Mouse (Mus musculus) pancreas, adult 10 weeks (tissue): Measurements from ENCODE around the gene Olfr1446. TPM values are rescaled to one million over a fixed set of nuclear protein-coding genes. Genes with fewer than 3 reads are reported as not detected.

Experiments
- polyA plus RNA-seq: library from polyadenylated mRNA; stranded (reverse); fragments of 350-450 nt; fragmentation: Illumina TruSeq; extraction: RNeasy Lipid Tissue Mini Kit (QIAGEN cat#74804); gene quantifications from one replicate; pipeline ENCODE4 v1.2.3, GENCODE M21; 2015; ENCODE audit warnings: low read depth, low replicate concordance; ENCODE audit not compliant: insufficient read depth

Olfr1446 gene
- not detected for polyA plus RNA-seq

DNA sequence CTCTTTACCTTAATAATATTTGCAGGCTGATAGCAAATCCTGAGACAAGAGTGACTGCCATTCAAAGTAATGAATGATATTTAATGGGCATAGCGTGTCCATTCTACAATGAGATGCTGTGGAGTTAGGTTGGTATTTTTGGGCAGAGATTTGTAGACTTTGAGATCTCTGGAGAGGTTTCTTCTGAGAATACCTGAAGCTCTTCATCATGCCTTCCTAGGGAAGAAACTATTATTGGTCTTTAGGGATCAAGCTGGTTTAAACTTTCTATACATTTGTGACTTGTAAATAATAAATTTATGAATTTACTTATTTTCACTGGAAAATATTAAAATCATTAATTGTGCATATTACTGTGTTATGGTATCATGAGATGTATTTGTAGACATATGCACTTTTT is at the start of gene Olfr1446:
TSS of gene Olfr1446 (minus strand) at position 101 of the 400 bp plus-strand sequence.

DNA sequence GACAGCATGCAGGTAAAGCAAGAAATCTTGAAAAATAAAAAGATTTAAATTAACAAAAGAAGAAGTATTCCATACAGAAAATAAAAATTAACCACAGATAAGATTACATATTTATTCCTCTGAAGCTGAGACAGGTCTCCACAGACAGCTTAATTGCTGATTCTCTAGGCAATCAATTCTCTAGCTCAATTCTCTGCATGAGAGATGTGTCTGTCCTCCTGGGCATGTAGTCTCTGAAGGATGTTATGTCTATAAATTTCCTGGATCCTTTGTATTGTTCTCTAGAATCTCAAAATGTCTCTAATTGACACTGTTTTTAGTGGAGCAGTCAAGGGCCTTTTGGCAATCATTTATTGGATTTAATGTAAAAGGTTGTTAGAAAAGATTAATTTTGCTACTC is 37.2 kb upstream of the Olfr1446 start, which contains the start of gene Olfr1449:
TSS of gene Olfr1449 (plus strand) at position 301 of the 400 bp plus-strand sequence.

DNA sequence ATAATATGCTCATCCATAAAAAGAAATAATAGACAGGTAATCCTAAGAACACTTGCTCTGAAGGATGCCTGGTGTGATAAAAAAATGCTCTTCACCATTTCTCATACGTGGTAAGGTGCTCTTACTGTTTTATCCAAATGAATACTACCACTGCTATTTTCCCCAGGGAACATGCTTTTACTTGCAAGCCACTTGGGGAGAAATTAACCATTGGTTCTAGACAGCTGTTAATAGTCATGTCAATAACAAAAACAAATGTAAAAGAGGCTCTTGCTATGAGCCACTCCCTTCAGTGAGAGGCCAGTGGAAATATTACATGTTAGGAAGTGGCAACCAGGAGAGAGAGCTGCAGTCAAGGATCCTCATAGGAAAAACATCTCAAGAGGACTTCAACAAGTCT is 31.0 kb upstream of the Olfr1446 start, which contains the start of gene Olfr1448:
TSS of gene Olfr1448 (minus strand) at position 101 of the 400 bp plus-strand sequence.

DNA sequence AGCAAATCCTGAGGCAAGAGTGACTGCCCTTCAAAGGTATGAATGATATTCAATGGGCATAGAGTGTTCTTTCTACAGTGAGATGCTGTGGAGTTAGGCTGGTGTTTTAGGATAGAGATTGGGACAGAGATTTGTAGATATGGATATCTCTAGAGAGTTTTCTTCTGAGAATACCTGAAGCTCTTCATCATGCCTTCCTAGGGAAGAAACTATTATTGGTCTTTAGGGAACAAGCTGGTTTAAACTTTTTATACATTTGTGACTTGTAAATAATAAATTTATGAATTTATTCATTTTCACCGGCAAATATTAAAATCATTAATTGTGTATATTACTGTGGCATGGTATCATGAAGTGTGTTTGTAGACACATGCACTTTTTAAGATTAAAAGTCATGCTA is 10.3 kb upstream of the Olfr1446 start, which contains the start of gene Olfr1447:
TSS of gene Olfr1447 (minus strand) at position 101 of the 400 bp plus-strand sequence.

DNA sequence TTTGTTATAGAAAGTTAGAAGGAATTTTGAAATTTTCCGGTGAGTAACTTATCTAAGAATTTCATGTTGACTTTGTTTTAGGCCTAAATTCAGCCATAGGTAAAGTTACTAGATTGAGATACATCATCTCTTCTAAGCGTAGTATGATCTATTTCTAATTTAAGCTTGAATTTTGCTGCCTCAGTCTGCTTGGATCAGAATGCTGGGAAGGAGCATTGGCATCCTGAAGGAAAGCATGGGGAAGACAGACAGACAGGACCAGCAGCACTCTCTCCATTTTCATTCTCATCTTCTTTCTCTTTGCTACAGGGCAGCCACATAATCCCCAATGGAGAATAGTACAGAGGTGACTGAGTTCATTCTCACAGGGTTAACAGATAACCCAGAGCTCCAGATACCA is 9.8 kb downstream of the Olfr1446 start, which contains the start of gene Olfr1445:
TSS of gene Olfr1445 (plus strand) at position 301 of the 400 bp plus-strand sequence.

DNA sequence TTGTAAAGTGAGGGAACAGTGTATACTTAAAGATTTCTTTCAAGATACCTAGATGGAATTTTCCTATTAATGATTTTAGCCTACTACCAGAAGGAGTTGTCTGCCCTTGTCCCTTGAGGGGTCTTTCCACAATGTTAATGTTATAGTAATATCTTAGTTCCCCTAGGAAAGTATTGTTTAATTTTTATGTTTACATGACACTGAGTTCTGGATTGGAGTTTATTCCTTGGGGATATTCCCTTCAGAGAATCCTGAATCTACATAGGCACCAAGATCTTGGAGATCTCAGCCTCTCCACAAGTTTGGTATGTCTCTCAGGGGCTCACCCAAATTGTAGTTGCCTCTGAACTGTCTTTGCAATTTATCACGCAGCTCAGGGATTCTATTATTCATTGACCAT is 36.3 kb downstream of the Olfr1446 start, which contains the start of gene Olfr1444:
TSS of gene Olfr1444 (plus strand) at position 301 of the 400 bp plus-strand sequence.

DNA sequence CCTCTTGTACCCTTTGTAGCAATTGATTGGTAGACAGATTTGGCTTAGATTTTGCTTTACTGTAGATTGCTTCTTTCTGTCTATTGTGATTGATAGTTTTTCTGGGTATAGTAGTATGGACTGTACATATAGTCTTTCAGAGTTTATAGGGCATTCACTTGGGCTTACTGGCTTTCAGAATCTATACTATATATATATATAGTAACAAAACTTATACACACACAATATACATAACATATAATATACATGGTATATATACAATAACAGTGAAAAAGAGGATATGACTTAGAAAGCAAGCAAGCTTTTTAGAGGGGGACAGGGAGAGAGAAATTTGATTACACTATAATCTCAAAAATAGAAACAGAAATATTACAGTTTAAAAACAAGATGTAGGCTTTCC is 46.9 kb downstream of the Olfr1446 start, which contains the start of gene Gm5244:
TSS of gene Gm5244 (plus strand) at position 301 of the 400 bp plus-strand sequence.

Other genes starting within 250 kb of the Olfr1446 start
- gene Olfr1442, start 223.1 kb downstream of the Olfr1446 start, polyA plus RNA-seq = not detected
- gene Olfr1443, start 215.4 kb downstream of the Olfr1446 start, polyA plus RNA-seq = not detected
- gene Keg1, start 197.7 kb downstream of the Olfr1446 start, polyA plus RNA-seq = not detected
- not detected for gene Cntf, start 127.9 kb downstream of the Olfr1446 start, polyA plus RNA-seq
- gene Zfp91, start 97.4 kb downstream of the Olfr1446 start, polyA plus RNA-seq = 9.9 TPM
- gene Lpxn, start 97.3 kb downstream of the Olfr1446 start, polyA plus RNA-seq = 1.1 TPM
- not detected for gene Gm5244, start 46.8 kb downstream of the Olfr1446 start, polyA plus RNA-seq
- not detected for gene Olfr1444, start 36.2 kb downstream of the Olfr1446 start, polyA plus RNA-seq
- not detected for gene Olfr1445, start 9.7 kb downstream of the Olfr1446 start, polyA plus RNA-seq
- not detected for gene Olfr1447, start 10.2 kb upstream of the Olfr1446 start, polyA plus RNA-seq
- gene Olfr1448, start 30.9 kb upstream of the Olfr1446 start, polyA plus RNA-seq = not detected
- not detected for gene Olfr1449, start 37.3 kb upstream of the Olfr1446 start, polyA plus RNA-seq
- gene Olfr1450, start 56.7 kb upstream of the Olfr1446 start, polyA plus RNA-seq = not detected
- not detected for gene Olfr1451, start 101.5 kb upstream of the Olfr1446 start, polyA plus RNA-seq
- gene Olfr1453, start 134.8 kb upstream of the Olfr1446 start, polyA plus RNA-seq = not detected
- gene Olfr1454, start 167.1 kb upstream of the Olfr1446 start, polyA plus RNA-seq = not detected
- not detected for gene Olfr1457, start 204.4 kb upstream of the Olfr1446 start, polyA plus RNA-seq
- not detected for gene Olfr1458, start 213.3 kb upstream of the Olfr1446 start, polyA plus RNA-seq